Mouse (Mus musculus): ENCODE measurements around the gene BC024978. TPM values are rescaled to one million over a fixed set of nuclear protein-coding genes. Genes with fewer than 3 reads are reported as not detected.

The BC024978 gene
- total and polyA plus RNA-seq, 3 experiments, result 1.6 to 9.4 (median 1.7) TPM

- peak within 1 kb of the TSS; percentile 78 for H3K4me2 ChIP-seq (ENCODE audit: insufficient read depth, low read depth, poor library complexity, severe bottlenecking)
- peaks cover 14% of the 10 kb centered on the region; the same call in 1 of the 2 replicates for H3K79me2 ChIP-seq (replicated peaks; ENCODE audit: control insufficient read depth, extremely low read depth, insufficient read depth, poor library complexity, severe bottlenecking)
- H3K4me1 ChIP-seq (ENCODE audit: control insufficient read depth in 1 of 2, insufficient read depth in 2 of 2), result peaks cover 21 to 57% of the 10 kb centered on the region in 2 experiments
- in situ Hi-C loops (cut with MboI; ENCODE audit: low pct_ligation_motif_present, low pct_unique_long_range_greater_than_20kb, low sequenced_read_pairs), result loop anchor here (5.0 kb wide), 2 partner anchors 36 to 66 kb away; no protein-coding TSS in a partner anchor
- DNase-seq (ENCODE audit: extremely low read depth), result peak; percentile 95
- H3K9me3 ChIP-seq (replicated peaks; ENCODE audit: low read length), result no peaks in the 10 kb centered on the region
- peak within 1 kb of the TSS; percentile 44; the same call in 1 of the 2 replicates for H3K27ac ChIP-seq (ENCODE audit: insufficient read depth, low read depth)
- H3K36me3 ChIP-seq (replicated peaks in 1 of 2; ENCODE audit: control insufficient read depth in 1 of 2, insufficient read depth in 1 of 2, low read length in 1 of 2), result peaks cover 0 to 12% of the 10 kb centered on the region in 2 experiments
- H3K4me3 ChIP-seq (replicated peaks in 1 of 3; ENCODE audit: low read depth in 2 of 3, low read length in 2 of 3, poor library complexity in 1 of 3), result peak within 1 kb of the TSS; percentile 78 to 86 (median 81)
- TF ChIP-seq MYC (IDR thresholded peaks at IDR 0.05; ENCODE audit: low read depth, low read length), result 0 out of 2 replicates have a peak, but pooled peaks have one; percentile 35
- TF ChIP-seq CTCF (conservative IDR thresholded peaks at IDR 0.05 in 1 of 2, IDR thresholded peaks at IDR 0.05 in 1 of 2; ENCODE audit: low read depth in 2 of 2, low read length in 2 of 2), result no peak
- no peak for TF ChIP-seq RCOR1 (conservative IDR thresholded peaks at IDR 0.05; ENCODE audit: low read depth, low read length)
- peak; percentile 89 for TF ChIP-seq POLR2AphosphoS2 (IDR thresholded peaks at IDR 0.05; ENCODE audit: low read depth, low read length)
- TF ChIP-seq USF2 (conservative IDR thresholded peaks at IDR 0.05; ENCODE audit: low read depth, low read length), result no peak
- peak; percentile 87 for TF ChIP-seq ZMIZ1 (IDR thresholded peaks at IDR 0.05; ENCODE audit: low read depth, low read length)
- TF ChIP-seq MEF2A (IDR thresholded peaks at IDR 0.05; ENCODE audit: borderline replicate concordance, low read depth, low read length), result peak; percentile 57
- TF ChIP-seq NRF1 (IDR thresholded peaks at IDR 0.05; ENCODE audit: low read depth, low read length), result no peak
- no peak for TF ChIP-seq JUN (IDR thresholded peaks at IDR 0.05; ENCODE audit: insufficient read depth, low read depth, low read length)
- peak; percentile 69 for TF ChIP-seq ETS1 (conservative IDR thresholded peaks at IDR 0.05; ENCODE audit: low read depth, low read length)
- no peak; the same call in none of the 2 replicates for TF ChIP-seq MAX (IDR thresholded peaks at IDR 0.05; ENCODE audit: low read length)
- TF ChIP-seq ELF1 (IDR thresholded peaks at IDR 0.05; ENCODE audit: low read depth, low read length), result peak; percentile 69
- no peak for TF ChIP-seq CHD1 (IDR thresholded peaks at IDR 0.05; ENCODE audit: low read depth, low read length)
- TF ChIP-seq IRF4 (IDR thresholded peaks at IDR 0.05; ENCODE audit: low read depth, low read length), result peak; percentile 91
- TF ChIP-seq TCF12 (IDR thresholded peaks at IDR 0.05; ENCODE audit: low read depth, low read length), result peak; percentile 96
- TF ChIP-seq POLR2A (IDR thresholded peaks at IDR 0.05; ENCODE audit: low read depth, low read length), result peak; percentile 95
- no peak for TF ChIP-seq ZNF384 (IDR thresholded peaks at IDR 0.05; ENCODE audit: low read depth, low read length)
- peak; percentile 71; the same call in 1 of the 2 replicates for TF ChIP-seq MAZ (IDR thresholded peaks at IDR 0.05; ENCODE audit: low read depth, low read length)
- TF ChIP-seq ZKSCAN1 (IDR thresholded peaks at IDR 0.05; ENCODE audit: borderline replicate concordance, low read depth, low read length), result no peak
- peak; percentile 76; the same call in 1 of the 2 replicates for TF ChIP-seq UBTF (IDR thresholded peaks at IDR 0.05; ENCODE audit: low read depth, low read length)
- 0 out of 2 replicates have a peak, but pooled peaks have one; percentile 27 for TF ChIP-seq CHD2 (IDR thresholded peaks at IDR 0.05; ENCODE audit: low read length)
- TF ChIP-seq USF1 (IDR thresholded peaks at IDR 0.05; ENCODE audit: low read depth, low read length), result no peak
- TF ChIP-seq EP300 (IDR thresholded peaks at IDR 0.05; ENCODE audit: low read length), result no peak
- no peak for TF ChIP-seq MAFK (IDR thresholded peaks at IDR 0.05; ENCODE audit: insufficient replicate concordance, low read length)
- TF ChIP-seq BHLHE40 (IDR thresholded peaks at IDR 0.05; ENCODE audit: low read depth, low read length), result 0 out of 2 replicates have a peak, but pooled peaks have one; percentile 33
- TF ChIP-seq JUND (conservative IDR thresholded peaks at IDR 0.05; ENCODE audit: low read depth, low read length), result no peak
- TF ChIP-seq PAX5 (IDR thresholded peaks at IDR 0.05; ENCODE audit: low read length), result no peak
- peak; percentile 75 for TF ChIP-seq TBP (conservative IDR thresholded peaks at IDR 0.05; ENCODE audit: low read depth, low read length)
- TF ChIP-seq GABPA (IDR thresholded peaks at IDR 0.05; ENCODE audit: insufficient replicate concordance, low read depth, low read length), result no peak
- TF ChIP-seq HCFC1 (IDR thresholded peaks at IDR 0.05; ENCODE audit: low read depth, low read length), result peak; percentile 69
- TF ChIP-seq RAD21 (IDR thresholded peaks at IDR 0.05; ENCODE audit: low read depth, low read length), result no peak
- 0 out of 2 replicates have a peak, but pooled peaks have one; percentile 62 for TF ChIP-seq KAT2A (IDR thresholded peaks at IDR 0.05; ENCODE audit: insufficient replicate concordance, low read length)
- TF ChIP-seq SMC3 (IDR thresholded peaks at IDR 0.05; ENCODE audit: low read depth, low read length), result no peak
- peak; percentile 98 for TF ChIP-seq MXI1 (IDR thresholded peaks at IDR 0.05; ENCODE audit: low read depth, low read length)
- peak; percentile 96 for TF ChIP-seq NELFE (IDR thresholded peaks at IDR 0.05; ENCODE audit: low read depth, low read length)
- TF ChIP-seq E2F4 (IDR thresholded peaks at IDR 0.05; ENCODE audit: insufficient replicate concordance, low read depth, low read length), result no peak
- no peak for TF ChIP-seq ZC3H11A (IDR thresholded peaks at IDR 0.05; ENCODE audit: low read depth, low read length)
- peak; percentile 94 for TF ChIP-seq SIN3A (IDR thresholded peaks at IDR 0.05; ENCODE audit: low read length)
- peak within 1 kb of the TSS; percentile 66 for H3K9ac ChIP-seq (ENCODE audit: insufficient read depth, low read depth)
- dilution Hi-C loops (cut with MboI; ENCODE audit: extremely low pct_ligation_motif_present, extremely low pct_unique_long_range_greater_than_20kb, low sequenced_read_pairs), result no loop called here
- H3K27me3 ChIP-seq (replicated peaks), result no peaks in the 10 kb centered on the region
Measured at GRCm38 (mm10) chr7:27228281-27228821, 32.8 kb downstream of the BC024978 start, which contains the start of gene Itpkc. TSS of gene Itpkc (minus strand) at chr7:27228661.

Measured in CH12.LX (cell line).